Mouse (Mus musculus) layer of hippocampus, postnatal 25 days (tissue): ENCODE data around the gene Ankrd55. TPM values are rescaled to one million over a fixed set of nuclear protein-coding genes. Genes with fewer than 3 reads are reported as not detected.

ENCODE experiments used
- total RNA-seq, 2 experiments: library from RNA; stranded (reverse); gene quantifications; 2 replicates each; pipeline ENCODE4 v1.2.3; 2021

The Ankrd55 gene
- total RNA-seq, 2 experiments from 2014 or later: 3.5 to 4.3 TPM

Other genes starting within 250 kb of the Ankrd55 start
- gene Il6st, start 175.6 kb downstream of the Ankrd55 start, total RNA-seq: 10 to 100 TPM; 74.7 to 86.3 TPM